Mouse (Mus musculus) kidney, embryonic 14.5 days (tissue): ENCODE data around the gene Cblc. TPM values are rescaled to one million over a fixed set of nuclear protein-coding genes. Genes with fewer than 3 reads are reported as not detected.

Experiments used
- ATAC-seq: fragments of 200-750 bp; cut with Nextera tagmentation; 2 replicates; pipeline ENCODE4 v1.8.0; 2017; ENCODE audit warnings: moderate number of reproducible peaks, mild to moderate bottlenecking, moderate TSS enrichment, moderate library complexity; ENCODE audit not compliant: low FRiP score, low TSS enrichment
- H3K27ac ChIP-seq: fragments of 300-500 bp; sonication (generic); 2 replicates; pipeline ENCODE4 v1.5.1; 2014; ENCODE audit warnings: low read depth, mild to moderate bottlenecking, low read length, moderate library complexity, mixed read lengths
- H3K27me3 ChIP-seq: fragments of 300-500 bp; sonication (generic); 2 replicates; pipeline ENCODE4 v1.6.1; 2014; ENCODE audit warnings: mild to moderate bottlenecking, low read length; ENCODE audit not compliant: control insufficient read depth, insufficient read depth
- H3K36me3 ChIP-seq: fragments of 300-500 bp; sonication (generic); 2 replicates; pipeline ENCODE4 v1.6.1; 2014; ENCODE audit warnings: low read length, mixed read lengths; ENCODE audit not compliant: control insufficient read depth, insufficient read depth
- H3K4me1 ChIP-seq: fragments of 300-500 bp; sonication (generic); 2 replicates; pipeline ENCODE4 v1.6.1; 2014; ENCODE audit warnings: low read length, mixed read lengths; ENCODE audit not compliant: control insufficient read depth, insufficient read depth
- H3K4me2 ChIP-seq: fragments of 300-500 bp; sonication (generic); replicated peaks from 2 replicates; pipeline ENCODE4 v1.6.1; 2014; ENCODE audit warnings: low read depth, mild to moderate bottlenecking, low read length
- H3K4me3 ChIP-seq: fragments of 300-500 bp; sonication (generic); 2 replicates; pipeline ENCODE4 v1.5.1; 2014; ENCODE audit warnings: mild to moderate bottlenecking, low read length
- H3K9ac ChIP-seq: fragments of 300-500 bp; sonication (generic); 2 replicates; pipeline ENCODE4 v1.6.1; 2014; ENCODE audit warnings: low read depth, mild to moderate bottlenecking, low read length, moderate library complexity
- H3K9me3 ChIP-seq: fragments of 300-500 bp; sonication (generic); 2 replicates; pipeline ENCODE4 v1.6.1; 2016; ENCODE audit warnings: low read length; ENCODE audit not compliant: control insufficient read depth
- WGBS: fragments of 180-500 bp; shearing (Covaris S2); extraction: QIAGEN DNeasy Blood & Tissue Kit; methylation state at CpG from one replicate; pipeline ENCODE4 v1.1.7; 2014; 5-methylcytosine and 5-hydroxymethylcytosine counted together
- polyA plus RNA-seq: library from polyadenylated mRNA; unstranded; fragments of >200 nt; fragmentation: Nextera tagmentation; extraction: Ambion mirVana; gene quantifications from 2 replicates; pipeline ENCODE4 v1.2.1, GENCODE M21; 2014

The Cblc gene
- 4.7 and 7.3 TPM in 2 replicates for polyA plus RNA-seq

- H3K4me1 ChIP-seq, result no peaks in the 10 kb centered on the region
- WGBS, result under 1% methylated on average over 32 of the region's 32 CpGs
Measured at GRCm38 (mm10) chr7:19796697-19797588, at the start of gene Cblc. Gene Cblc (minus strand): TSS chr7:19796809.

GRCm38 (mm10) chr7:19844521-19845171, 48.0 kb upstream of the Cblc start:
- H3K27ac ChIP-seq, result no peak overlapping the region
- H3K4me3 ChIP-seq, result no peak overlapping the region
- no peak overlapping the region for H3K4me2 ChIP-seq
- WGBS, result 63% methylated on average over 15 of the region's 15 CpGs
- H3K9me3 ChIP-seq, result no peaks in the 10 kb centered on the region
- H3K36me3 ChIP-seq, result no peaks in the 10 kb centered on the region
- H3K27me3 ChIP-seq, result peaks cover 4% of the 10 kb centered on the region; the same call in 1 of the 2 replicates
- no peaks in the 10 kb centered on the region for H3K4me1 ChIP-seq
- H3K9ac ChIP-seq, result no peak overlapping the region
- no peak for ATAC-seq

More at GRCm38 (mm10) chr7:19796697-19797588, at the start of gene Cblc:
- H3K27me3 ChIP-seq, result peaks cover 11% of the 10 kb centered on the region
- peak; percentile 88 for ATAC-seq
- H3K4me2 ChIP-seq, result peak within 1 kb of the TSS; percentile 43
- H3K9me3 ChIP-seq, result no peaks in the 10 kb centered on the region
- H3K27ac ChIP-seq, result peak within 1 kb of the TSS; percentile 65
- peak within 1 kb of the TSS; percentile 47 for H3K9ac ChIP-seq
- H3K36me3 ChIP-seq, result no peaks in the 10 kb centered on the region
- H3K4me3 ChIP-seq, result peak within 1 kb of the TSS; percentile 34

- Histone ChIP-seq H3K4me3 (no peak overlapping the region), H3K9me3 (no peaks in the 10 kb centered on the region), H3K27ac (no peak overlapping the region), H3K9ac (no peak overlapping the region), H3K27me3 (peaks cover 4% of the 10 kb centered on the region; the same call in 1 of the 2 replicates), H3K36me3 (no peaks in the 10 kb centered on the region), H3K4me2 (no peak overlapping the region), H3K4me1 (no peaks in the 10 kb centered on the region)
- ATAC-seq, result peak; percentile 78
- 5% methylated on average over 11 of the region's 11 CpGs for WGBS
Measured at GRCm38 (mm10) chr7:19843561-19843960, 47.0 kb upstream of the Cblc start.

GRCm38 (mm10) chr7:19842885-19843504, 46.4 kb upstream of the Cblc start:
- Histone ChIP-seq H3K27me3 (peaks cover 4% of the 10 kb centered on the region; the same call in 1 of the 2 replicates), H3K4me2 (no peak overlapping the region), H3K4me1 (no peaks in the 10 kb centered on the region), H3K36me3 (no peaks in the 10 kb centered on the region), H3K9ac (no peak overlapping the region), H3K27ac (no peak overlapping the region), H3K4me3 (no peak overlapping the region), H3K9me3 (no peaks in the 10 kb centered on the region)
- 28% methylated on average over 19 of the region's 19 CpGs for WGBS
- 0 out of 2 replicates have a peak, but pooled peaks have one; percentile 13 for ATAC-seq

GRCm38 (mm10) chr7:19841686-19842413, 45.2 kb upstream of the Cblc start:
- Histone ChIP-seq H3K27ac (no peak overlapping the region), H3K9ac (no peak overlapping the region), H3K27me3 (no peaks in the 10 kb centered on the region; the same call in 1 of the 2 replicates), H3K4me1 (no peaks in the 10 kb centered on the region), H3K4me2 (no peak overlapping the region), H3K9me3 (no peaks in the 10 kb centered on the region), H3K4me3 (no peak overlapping the region), H3K36me3 (no peaks in the 10 kb centered on the region)
- 80% methylated on average over 21 of the region's 21 CpGs for WGBS
- no peak for ATAC-seq

GRCm38 (mm10) chr7:19840936-19841335, 44.3 kb upstream of the Cblc start:
- Histone ChIP-seq H3K27ac (no peak overlapping the region), H3K9ac (no peak overlapping the region), H3K27me3 (no peaks in the 10 kb centered on the region), H3K9me3 (no peaks in the 10 kb centered on the region), H3K4me3 (no peak overlapping the region), H3K4me2 (no peak overlapping the region), H3K4me1 (no peaks in the 10 kb centered on the region), H3K36me3 (no peaks in the 10 kb centered on the region)
- WGBS, result 88% methylated on average over 3 of the region's 3 CpGs
- no peak for ATAC-seq

- no peaks in the 10 kb centered on the region for H3K36me3 ChIP-seq
- H3K9ac ChIP-seq, result no peak overlapping the region
- no peaks in the 10 kb centered on the region for H3K9me3 ChIP-seq
- no peaks in the 10 kb centered on the region for H3K27me3 ChIP-seq
- no peak overlapping the region for H3K4me2 ChIP-seq
- H3K27ac ChIP-seq, result no peak overlapping the region
- ATAC-seq, result no peak
- WGBS, result 78% methylated on average over 4 of the region's 4 CpGs
- H3K4me3 ChIP-seq, result no peak overlapping the region
- H3K4me1 ChIP-seq, result no peaks in the 10 kb centered on the region
Measured at GRCm38 (mm10) chr7:19840371-19840770, 43.8 kb upstream of the Cblc start.

- Histone ChIP-seq H3K9me3 (no peaks in the 10 kb centered on the region), H3K4me1 (no peaks in the 10 kb centered on the region), H3K4me2 (no peak overlapping the region), H3K9ac (no peak overlapping the region), H3K36me3 (no peaks in the 10 kb centered on the region), H3K4me3 (no peak overlapping the region), H3K27ac (no peak overlapping the region), H3K27me3 (no peaks in the 10 kb centered on the region)
- no peak for ATAC-seq
- WGBS, result 68% methylated on average over 3 of the region's 3 CpGs
Measured at GRCm38 (mm10) chr7:19836843-19837242, 40.2 kb upstream of the Cblc start.
